Mouse (Mus musculus) stomach, embryonic 15.5 days (tissue): ENCODE results near the gene Grk2. TPM values are rescaled to one million over a fixed set of nuclear protein-coding genes. Genes with fewer than 3 reads are reported as not detected.
"Not testable (repeated sequence)": the region's sequence is repeated elsewhere in the genome, so short reads cannot be mapped to it uniquely, and the experiment has no call there.

Source experiments
- ATAC-seq: fragments of 200-750 bp; cut with Nextera tagmentation; 2 replicates; pipeline ENCODE4 v1.8.0; 2017; ENCODE audit warnings: low read depth, moderate number of reproducible peaks, moderate TSS enrichment; ENCODE audit not compliant: insufficient read depth, low FRiP score
- H3K27ac ChIP-seq: fragments of 300-500 bp; sonication (generic); 2 replicates; pipeline ENCODE4 v1.5.1; 2015; ENCODE audit warnings: mild to moderate bottlenecking, inconsistent platforms
- H3K27me3 ChIP-seq: fragments of 300-500 bp; sonication (generic); replicated peaks from 2 replicates; pipeline ENCODE4 v1.6.1; 2015; ENCODE audit warnings: inconsistent platforms
- H3K36me3 ChIP-seq: fragments of 300-500 bp; sonication (generic); 2 replicates; pipeline ENCODE4 v1.6.1; 2015; ENCODE audit warnings: inconsistent platforms
- H3K4me1 ChIP-seq: fragments of 300-500 bp; sonication (generic); 2 replicates; pipeline ENCODE4 v1.6.1; 2015; ENCODE audit warnings: inconsistent platforms
- H3K4me2 ChIP-seq: fragments of 300-500 bp; sonication (generic); 2 replicates; pipeline ENCODE4 v1.6.1; 2015; ENCODE audit warnings: mild to moderate bottlenecking, inconsistent platforms
- H3K4me3 ChIP-seq: fragments of 300-500 bp; sonication (generic); replicated peaks from 2 replicates; pipeline ENCODE4 v1.5.1; 2015; ENCODE audit warnings: inconsistent platforms
- H3K9ac ChIP-seq: fragments of 300-500 bp; sonication (generic); 2 replicates; pipeline ENCODE4 v1.6.1; 2015; ENCODE audit warnings: inconsistent platforms
- H3K9me3 ChIP-seq: fragments of 300-500 bp; sonication (generic); 2 replicates; pipeline ENCODE4 v1.6.1; 2016; ENCODE audit warnings: inconsistent platforms
- WGBS: fragments of 180-500 bp; shearing (Covaris S2); methylation state at CpG from one replicate; pipeline ENCODE4 v1.1.7; 2015; 5-methylcytosine and 5-hydroxymethylcytosine counted together
- polyA plus RNA-seq: library from polyadenylated mRNA; unstranded; fragments of >200 nt; fragmentation: Nextera tagmentation; extraction: Ambion mirVana; gene quantifications from 2 replicates; pipeline ENCODE4 v1.2.1, GENCODE M21; 2015

Gene Grk2
- polyA plus RNA-seq, 1 experiment from 2014 or later, result 18.5 TPM

DNA sequence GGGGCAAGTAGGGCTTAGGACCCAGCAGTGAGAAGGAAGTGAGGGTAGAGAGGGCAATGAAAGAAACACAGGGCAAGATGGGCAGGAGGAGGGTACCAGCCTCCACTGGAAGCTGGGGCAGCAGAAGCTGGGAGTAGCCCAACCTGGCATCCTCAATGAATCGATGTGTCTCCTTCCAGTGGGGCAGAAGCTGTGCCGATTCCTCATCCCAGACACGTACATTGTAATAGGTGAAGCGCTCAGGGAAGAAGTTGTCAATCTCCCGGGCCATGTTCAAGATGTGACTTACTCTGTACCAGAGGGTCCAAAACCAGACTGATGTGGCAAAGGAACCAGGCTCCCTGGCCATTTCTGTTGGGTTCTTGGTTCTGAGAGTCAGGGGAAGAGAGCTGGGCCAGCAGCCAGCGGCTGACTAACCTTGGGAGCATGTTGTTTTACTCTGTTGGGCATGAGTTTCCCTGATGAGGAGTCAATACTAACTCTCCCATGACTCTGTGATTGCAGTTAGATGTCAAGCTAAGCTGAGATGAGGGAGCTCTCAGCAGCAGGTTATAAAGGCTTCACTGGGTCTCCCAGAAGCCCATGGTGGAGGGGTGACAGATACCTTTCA is 41.7 kb downstream of the Grk2 start:
- Histone ChIP-seq H3K9ac (no peak overlapping the region), H3K9me3 (no peaks in the 10 kb centered on the region), H3K36me3 (0 out of 2 replicates have a peak, but pooled peaks cover 3% of the 10 kb centered on the region), H3K4me1 (peaks cover 23% of the 10 kb centered on the region; the same call in 1 of the 2 replicates), H3K4me3 (no peak overlapping the region), H3K27me3 (no peaks in the 10 kb centered on the region), H3K27ac (no peak overlapping the region), H3K4me2 (0 out of 2 replicates have a peak overlapping the region, but pooled peaks have one; percentile 5)
- WGBS, result 91% methylated on average over 6 of the region's 6 CpGs
- no peak for ATAC-seq

DNA sequence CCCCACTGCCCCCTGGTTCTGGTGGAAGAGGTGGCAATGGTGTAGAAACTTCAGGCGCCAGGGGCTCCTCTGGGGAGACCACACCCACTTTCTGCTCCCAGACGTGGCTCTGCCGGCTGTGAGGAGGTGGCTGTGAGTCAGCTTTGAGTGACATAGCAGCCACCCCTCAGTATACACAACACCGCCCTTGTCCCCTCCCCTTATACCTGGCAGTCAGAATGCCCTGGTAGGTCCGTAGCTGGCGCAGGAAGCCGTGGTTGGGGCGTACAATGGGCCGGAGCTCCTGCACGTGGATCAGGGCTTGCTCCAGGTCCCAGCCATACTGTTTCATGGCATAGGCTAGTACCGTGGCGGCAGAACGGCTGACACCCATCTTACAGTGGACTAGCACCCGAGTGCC is 42.3 kb downstream of the Grk2 start:
- Histone ChIP-seq H3K36me3 (0 out of 2 replicates have a peak, but pooled peaks cover 3% of the 10 kb centered on the region), H3K4me1 (peaks cover 23% of the 10 kb centered on the region; the same call in 1 of the 2 replicates), H3K4me2 (0 out of 2 replicates have a peak overlapping the region, but pooled peaks have one; percentile 5), H3K27ac (no peak overlapping the region), H3K9ac (no peak overlapping the region), H3K27me3 (no peaks in the 10 kb centered on the region), H3K9me3 (no peaks in the 10 kb centered on the region), H3K4me3 (no peak overlapping the region)
- peak; percentile 86 for ATAC-seq
- WGBS, result 52% methylated on average over 14 of the region's 14 CpGs

DNA sequence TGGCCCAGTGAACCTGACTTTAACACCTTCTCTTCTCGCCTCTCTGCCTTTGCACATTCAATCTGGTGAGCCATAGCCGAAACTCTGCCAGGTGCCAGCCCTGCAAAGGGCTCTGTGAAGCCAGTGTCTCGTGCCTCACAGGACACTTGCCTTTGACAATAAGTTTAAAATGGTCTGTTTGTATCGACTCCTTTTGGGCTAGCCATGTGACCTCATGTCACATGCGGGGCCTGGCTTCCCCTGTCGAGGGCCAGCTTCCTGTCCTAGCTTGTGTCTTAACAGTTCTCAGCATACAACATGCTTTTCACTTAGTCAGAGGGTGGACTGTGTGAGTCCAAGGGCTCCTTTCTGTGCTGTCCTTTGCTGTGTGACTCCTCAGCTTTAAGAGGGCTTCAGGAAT is 43.3 kb downstream of the Grk2 start:
- no peak for ATAC-seq
- no peak overlapping the region for H3K27ac ChIP-seq
- no peak overlapping the region for H3K9ac ChIP-seq
- H3K4me1 ChIP-seq, result peaks cover 23% of the 10 kb centered on the region; the same call in 1 of the 2 replicates
- H3K4me3 ChIP-seq, result no peak overlapping the region
- 0 out of 2 replicates have a peak, but pooled peaks cover 3% of the 10 kb centered on the region for H3K36me3 ChIP-seq
- H3K27me3 ChIP-seq, result no peaks in the 10 kb centered on the region
- 61% methylated on average over 6 of the region's 6 CpGs for WGBS
- no peaks in the 10 kb centered on the region for H3K9me3 ChIP-seq
- no peak overlapping the region for H3K4me2 ChIP-seq

DNA sequence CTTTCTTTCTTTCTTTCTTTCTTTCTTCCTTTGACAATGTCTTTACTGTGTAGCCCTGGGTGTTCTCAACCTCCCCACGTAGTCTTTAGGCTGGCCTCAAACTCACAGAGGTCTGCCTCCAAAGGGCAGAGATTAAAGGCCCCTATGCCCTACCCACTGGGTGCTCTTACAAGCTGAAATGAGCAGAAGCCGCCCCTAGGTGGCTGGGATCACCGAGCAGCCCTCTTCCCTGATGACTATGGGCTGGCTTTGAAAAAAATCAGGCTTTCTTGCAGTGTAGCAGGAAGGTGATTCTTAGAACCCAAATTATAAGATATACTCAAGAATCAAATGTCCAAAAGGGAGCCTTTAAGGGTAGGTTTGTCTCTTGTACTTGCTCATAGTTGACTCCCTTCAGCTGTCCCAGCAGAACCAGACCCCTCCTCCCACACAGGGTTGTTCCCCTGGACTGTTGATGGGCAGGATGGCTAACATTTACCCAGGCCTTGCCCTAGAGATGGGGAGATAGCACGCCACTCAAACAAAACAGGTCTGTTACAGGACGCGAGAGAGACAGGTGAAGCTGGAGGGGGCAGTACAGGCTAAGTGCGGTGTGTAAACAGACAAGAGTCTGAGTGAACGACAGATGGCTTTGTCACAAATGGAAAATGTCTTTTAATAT is 44.9 kb downstream of the Grk2 start:
- no peaks in the 10 kb centered on the region for H3K27me3 ChIP-seq
- H3K9me3 ChIP-seq, result no peaks in the 10 kb centered on the region
- 0 out of 2 replicates have a peak, but pooled peaks cover 3% of the 10 kb centered on the region for H3K36me3 ChIP-seq
- H3K4me1 ChIP-seq, result peaks cover 28% of the 10 kb centered on the region; the same call in 1 of the 2 replicates
- no peak overlapping the region for H3K4me3 ChIP-seq
- ATAC-seq, result peak; percentile 36; the same call in 1 of the 2 replicates
- H3K4me2 ChIP-seq, result no peak overlapping the region
- 43% methylated on average over 8 of the region's 8 CpGs for WGBS
- no peak overlapping the region for H3K9ac ChIP-seq
- H3K27ac ChIP-seq, result 0 out of 2 replicates have a peak overlapping the region, but pooled peaks have one; percentile 44

DNA sequence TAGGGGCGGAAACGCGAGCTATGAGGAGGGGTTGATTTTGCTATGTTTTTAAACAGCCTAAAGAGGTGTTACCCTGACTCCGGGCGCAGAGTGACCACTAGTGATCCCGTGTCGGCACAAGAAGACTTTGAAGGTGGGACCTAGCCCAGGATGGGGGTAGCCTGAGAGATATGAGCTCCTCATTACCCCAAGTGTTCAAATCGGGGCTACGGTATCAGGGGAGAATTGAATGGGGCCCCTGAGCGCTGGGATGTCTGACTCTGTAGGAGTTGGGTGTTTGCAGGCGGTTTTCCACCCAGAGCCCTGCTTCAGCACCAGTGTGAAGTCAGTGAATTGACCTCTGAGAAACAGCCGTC is 48.1 kb downstream of the Grk2 start:
- H3K9ac ChIP-seq, result peak overlapping the region; percentile 39; the same call in 1 of the 2 replicates
- no peak; the same call in 1 of the 2 replicates for ATAC-seq
- peak overlapping the region; percentile 84 for H3K4me2 ChIP-seq
- peaks cover 15% of the 10 kb centered on the region; the same call in 1 of the 2 replicates for H3K4me1 ChIP-seq
- H3K27me3 ChIP-seq, result no peaks in the 10 kb centered on the region
- peak overlapping the region; percentile 75 for H3K4me3 ChIP-seq
- no peaks in the 10 kb centered on the region for H3K9me3 ChIP-seq
- H3K36me3 ChIP-seq, result no peaks in the 10 kb centered on the region
- WGBS, result 22% methylated on average over 12 of the region's 12 CpGs
- H3K27ac ChIP-seq, result no peak overlapping the region

DNA sequence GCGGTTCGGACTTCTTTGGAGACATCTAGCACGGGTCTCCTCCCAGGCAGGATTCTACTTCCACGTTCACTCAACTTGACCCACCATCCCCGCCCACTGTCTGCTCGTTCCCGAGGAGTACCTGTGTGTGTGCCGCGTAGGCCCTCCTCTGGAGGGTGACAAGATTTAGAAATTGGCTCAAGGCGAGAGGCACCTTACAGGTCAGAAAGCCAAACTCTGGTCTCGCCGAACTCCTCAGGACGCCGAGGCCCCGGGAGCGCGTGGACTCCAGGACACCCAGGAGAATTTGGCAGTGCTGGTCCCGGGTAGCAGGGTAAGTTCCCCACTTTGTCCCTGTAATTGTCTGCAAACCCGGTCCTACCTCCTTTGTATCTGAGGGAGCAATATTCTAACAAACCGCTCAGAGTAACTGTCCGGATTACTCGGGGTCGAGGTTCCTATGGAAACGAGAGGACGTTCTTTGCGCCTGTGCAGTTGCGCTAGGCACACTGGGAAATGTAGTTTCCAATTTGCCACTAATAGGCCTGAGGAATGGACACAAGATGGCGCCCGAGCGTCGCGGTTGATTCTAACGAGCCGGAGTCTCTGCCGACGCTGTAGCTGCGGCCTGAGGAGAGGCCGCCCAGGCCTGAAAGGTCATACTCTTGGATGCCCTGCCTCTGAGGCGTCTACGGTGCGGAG is 48.7 kb downstream of the Grk2 start:
- peaks cover 15% of the 10 kb centered on the region; the same call in 1 of the 2 replicates for H3K4me1 ChIP-seq
- peak overlapping the region; percentile 75 for H3K4me3 ChIP-seq
- WGBS, result 1% methylated on average over 41 of the region's 41 CpGs
- no peaks in the 10 kb centered on the region for H3K36me3 ChIP-seq
- no peaks in the 10 kb centered on the region for H3K27me3 ChIP-seq
- H3K27ac ChIP-seq, result no peak overlapping the region
- H3K9me3 ChIP-seq, result no peaks in the 10 kb centered on the region
- peak overlapping the region; percentile 84 for H3K4me2 ChIP-seq
- H3K9ac ChIP-seq, result peak overlapping the region; percentile 39; the same call in 1 of the 2 replicates
- peak; percentile 87 for ATAC-seq

DNA sequence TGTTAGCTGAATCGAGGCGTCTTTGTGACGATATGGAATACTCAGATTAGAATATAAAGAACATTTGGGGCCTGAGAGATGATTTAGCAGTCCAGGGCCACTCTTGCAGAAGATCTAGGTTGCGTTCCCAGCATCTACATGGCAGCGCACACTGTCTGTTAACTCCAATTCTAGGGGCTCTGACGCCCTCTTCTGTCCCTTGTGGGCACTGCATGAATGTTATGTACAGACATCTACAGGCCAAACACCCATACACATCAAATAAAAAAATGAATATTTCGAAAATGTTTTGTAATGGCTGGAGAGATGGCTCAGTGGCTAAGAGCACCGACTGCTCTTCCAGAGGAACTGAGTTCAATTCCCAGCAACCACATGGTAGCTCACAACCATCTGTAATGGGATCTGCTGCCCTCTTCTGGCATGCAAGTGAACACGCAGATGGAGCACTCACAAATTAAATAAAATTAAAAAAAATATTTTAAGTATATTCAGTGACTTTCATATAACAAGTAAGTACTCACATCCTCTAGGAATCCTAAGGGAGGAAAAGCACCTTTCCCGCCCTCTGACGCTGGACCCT is 50.3 kb downstream of the Grk2 start:
- H3K27me3 ChIP-seq, result no peaks in the 10 kb centered on the region
- no peak overlapping the region for H3K27ac ChIP-seq
- H3K9ac ChIP-seq, result no peak overlapping the region
- H3K4me2 ChIP-seq, result no peak overlapping the region
- no peak for ATAC-seq
- no peaks in the 10 kb centered on the region for H3K9me3 ChIP-seq
- peaks cover 15% of the 10 kb centered on the region; the same call in 1 of the 2 replicates for H3K4me1 ChIP-seq
- H3K4me3 ChIP-seq, result no peak overlapping the region
- 79% methylated on average over 11 of the region's 11 CpGs for WGBS
- H3K36me3 ChIP-seq, result no peaks in the 10 kb centered on the region

DNA sequence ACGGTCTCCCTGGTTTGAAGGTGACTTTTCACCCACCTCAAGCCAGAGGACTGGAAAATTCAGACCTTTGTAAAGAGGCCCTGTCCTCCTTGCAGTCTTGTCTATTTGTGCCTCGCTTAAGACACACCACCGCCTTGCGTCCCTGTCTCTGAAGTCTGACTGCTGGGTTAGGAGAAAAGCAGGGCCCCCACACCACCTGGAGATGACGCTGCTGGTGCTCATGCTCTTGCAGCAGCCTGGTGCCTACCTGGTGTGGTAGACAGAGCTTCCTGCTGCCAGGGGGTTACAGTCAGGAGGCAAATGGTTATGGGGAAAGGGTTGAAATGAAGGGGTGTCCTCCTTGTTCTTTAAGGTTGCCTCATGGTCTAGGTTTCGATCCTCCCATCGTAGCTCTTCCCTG is 51.8 kb downstream of the Grk2 start:
- no peaks in the 10 kb centered on the region for H3K36me3 ChIP-seq
- H3K4me1 ChIP-seq, result peaks cover 10% of the 10 kb centered on the region; the same call in 1 of the 2 replicates
- WGBS, result 87% methylated on average over 7 of the region's 7 CpGs
- no peaks in the 10 kb centered on the region for H3K9me3 ChIP-seq
- H3K27ac ChIP-seq, result no peak overlapping the region
- no peak overlapping the region for H3K9ac ChIP-seq
- no peak overlapping the region for H3K4me3 ChIP-seq
- no peak for ATAC-seq
- no peaks in the 10 kb centered on the region for H3K27me3 ChIP-seq
- no peak overlapping the region for H3K4me2 ChIP-seq

DNA sequence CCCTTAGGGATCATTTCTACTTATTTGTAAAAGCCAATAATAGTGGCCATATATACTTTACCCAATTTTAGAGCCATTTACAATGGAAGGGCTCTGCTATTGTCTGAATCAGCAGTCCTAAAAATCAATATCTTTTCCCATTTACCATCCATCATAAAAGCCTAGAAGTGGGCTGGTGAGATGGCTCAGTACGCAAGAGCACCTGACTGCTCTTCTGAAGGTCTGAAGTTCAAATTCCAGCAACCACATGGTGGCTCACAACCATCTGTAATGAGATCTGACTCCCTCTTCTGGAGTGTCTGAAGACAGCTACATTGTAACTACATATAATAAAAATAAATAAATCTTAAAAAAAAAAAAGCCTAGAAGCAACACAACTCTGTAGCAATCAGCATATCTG is 57.3 kb downstream of the Grk2 start:
- not testable (repeated sequence) for H3K9me3 ChIP-seq, H3K36me3 ChIP-seq, ATAC-seq, H3K4me2 ChIP-seq, H3K4me3 ChIP-seq, H3K27me3 ChIP-seq, H3K27ac ChIP-seq, H3K9ac ChIP-seq, H3K4me1 ChIP-seq
- 51% methylated on average over 1 of the region's 1 CpGs for WGBS

DNA sequence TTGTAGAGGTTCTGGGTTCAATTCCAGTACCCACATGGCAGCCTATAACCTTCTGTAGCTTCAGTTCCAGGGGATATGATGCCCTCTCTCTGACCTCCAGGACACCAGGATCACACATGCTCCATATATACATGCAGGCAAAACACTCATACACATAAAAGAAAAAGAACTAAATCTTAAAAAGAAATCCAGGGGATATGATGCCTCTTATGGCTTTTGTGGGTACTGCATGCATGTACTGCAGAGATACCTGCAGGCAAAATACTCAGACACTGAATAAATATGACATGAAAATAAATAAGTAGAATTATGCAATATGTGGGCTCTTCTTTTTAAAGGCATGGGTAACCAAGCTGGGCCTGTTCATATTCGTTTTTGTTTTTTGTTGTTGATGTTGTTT is 59.0 kb downstream of the Grk2 start:
- no peak for ATAC-seq
- Histone ChIP-seq H3K27me3 (no peaks in the 10 kb centered on the region), H3K27ac (no peak overlapping the region), H3K9ac (no peak overlapping the region), H3K36me3 (no peaks in the 10 kb centered on the region), H3K4me3 (no peak overlapping the region), H3K4me1 (no peaks in the 10 kb centered on the region), H3K4me2 (no peak overlapping the region), H3K9me3 (no peaks in the 10 kb centered on the region)
- 54% methylated on average over 1 of the region's 1 CpGs for WGBS

DNA sequence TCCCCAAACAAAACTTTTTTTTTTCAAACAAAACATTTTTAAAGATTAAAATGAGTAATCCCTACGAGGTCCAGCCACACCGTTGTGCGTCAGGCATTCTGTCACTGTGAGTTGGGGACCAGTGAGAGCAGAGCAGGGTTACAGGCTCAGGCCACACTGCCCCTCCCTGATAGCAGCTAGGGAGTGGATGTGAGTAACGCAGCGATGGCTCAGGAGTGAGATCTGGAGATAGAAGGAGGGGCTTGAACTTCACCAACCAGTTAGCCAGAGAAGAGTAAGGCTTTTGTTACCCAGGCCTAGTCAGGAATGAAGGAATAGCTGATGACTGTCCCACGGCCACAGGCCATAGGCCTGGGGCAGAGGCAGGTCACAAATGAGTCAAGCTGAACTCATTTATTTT is 61.2 kb downstream of the Grk2 start:
- H3K27me3 ChIP-seq, result no peaks in the 10 kb centered on the region
- no peak for ATAC-seq
- no peaks in the 10 kb centered on the region for H3K4me1 ChIP-seq
- no peak overlapping the region for H3K27ac ChIP-seq
- H3K36me3 ChIP-seq, result no peaks in the 10 kb centered on the region
- H3K9me3 ChIP-seq, result no peaks in the 10 kb centered on the region
- WGBS, result 72% methylated on average over 6 of the region's 6 CpGs
- no peak overlapping the region for H3K4me3 ChIP-seq
- H3K4me2 ChIP-seq, result no peak overlapping the region
- no peak overlapping the region for H3K9ac ChIP-seq
